Mouse (Mus musculus) liver, embryonic 14.5 days (tissue): Measurements from ENCODE around the gene Fgfr2. TPM values are rescaled to one million over a fixed set of nuclear protein-coding genes. Genes with fewer than 3 reads are reported as not detected.

ENCODE experiments used
- ATAC-seq: fragments of 200-750 bp; cut with Nextera tagmentation; 2 replicates; pipeline ENCODE4 v1.8.0; 2017; ENCODE audit warnings: moderate number of reproducible peaks, mild to moderate bottlenecking, moderate library complexity; ENCODE audit not compliant: insufficient read depth
- DNase-seq, 3 experiments: peaks; one replicate each; pipeline ENCODE4 v3.0.0-alpha.2; 2012 to 2013; ENCODE audit warnings: low read depth in 3 of 3, low spot score in 3 of 3
- H3K27ac ChIP-seq: fragments of 300-500 bp; sonication (generic); 2 replicates; pipeline ENCODE4 v1.5.1; 2014; ENCODE audit warnings: moderate library complexity, mild to moderate bottlenecking, control low read depth, inconsistent platforms
- H3K27me3 ChIP-seq: fragments of 300-500 bp; sonication (generic); 2 replicates; pipeline ENCODE4 v1.6.1; 2014; ENCODE audit warnings: mild to moderate bottlenecking, low read length, moderate library complexity; ENCODE audit not compliant: control insufficient read depth, insufficient read depth
- H3K36me3 ChIP-seq: fragments of 300-500 bp; sonication (generic); replicated peaks from 2 replicates; pipeline ENCODE4 v1.6.1; 2014; ENCODE audit warnings: low read depth; ENCODE audit not compliant: control insufficient read depth, insufficient read depth
- H3K4me1 ChIP-seq, 2 experiments: fragments of 200-500 bp in 1 of 2; fragments of 300-500 bp in 1 of 2; sonication (generic) in 1 of 2; replicated peaks; 2 replicates each; pipeline ENCODE4 v1.6.1; 2012 to 2014; ENCODE audit warnings: antibody characterized with exemption in 1 of 2, inconsistent platforms in 1 of 2, low read length in 1 of 2; ENCODE audit not compliant: control insufficient read depth in 2 of 2, insufficient read depth in 2 of 2
- H3K4me2 ChIP-seq: fragments of 300-500 bp; sonication (generic); 2 replicates; pipeline ENCODE4 v1.6.1; 2014; ENCODE audit warnings: low read depth, mild to moderate bottlenecking, control low read depth, moderate library complexity
- H3K4me3 ChIP-seq, 2 experiments: fragments of 200-500 bp in 1 of 2; fragments of 300-500 bp in 1 of 2; sonication (generic) in 1 of 2; 2 replicates each; pipeline ENCODE4 v1.5.1; 2012 to 2014; ENCODE audit warnings: low read depth in 2 of 2, low read length in 2 of 2, mild to moderate bottlenecking in 2 of 2, control low read depth in 1 of 2, inconsistent platforms in 1 of 2, moderate library complexity in 1 of 2; ENCODE audit not compliant: insufficient read depth in 1 of 2
- H3K9ac ChIP-seq: fragments of 300-500 bp; sonication (generic); replicated peaks from 2 replicates; pipeline ENCODE4 v1.6.1; 2014; ENCODE audit warnings: mild to moderate bottlenecking, control low read depth, moderate library complexity
- H3K9me3 ChIP-seq: fragments of 300-500 bp; sonication (generic); 2 replicates; pipeline ENCODE4 v1.6.1; 2016; ENCODE audit warnings: low read length, mixed read lengths; ENCODE audit not compliant: control insufficient read depth
- CTCF ChIP-seq: IDR thresholded peaks from 2 replicates; pipeline ENCODE4 v1.5.1; 2016; ENCODE audit warnings: antibody characterized with exemption, low read depth, control low read depth
- EP300 ChIP-seq: IDR thresholded peaks from 2 replicates; pipeline ENCODE4 v1.6.1; 2016; ENCODE audit warnings: antibody characterized with exemption, low read depth
- WGBS: fragments of 180-500 bp; shearing (Covaris S2); extraction: QIAGEN DNeasy Blood & Tissue Kit; methylation state at CpG from one replicate; pipeline ENCODE4 v1.1.7; 2014; ENCODE audit not compliant: insufficient replicate concordance; 5-methylcytosine and 5-hydroxymethylcytosine counted together
- polyA plus RNA-seq, 2 experiments: library from polyadenylated mRNA; depleted of rRNA in 1 of 2; stranded (reverse) in 1 of 2; unstranded in 1 of 2; fragments of >200 nt; fragmentation: Nextera tagmentation in 1 of 2; extraction: Ambion mirVana in 1 of 2; gene quantifications; 2 replicates each; pipeline versions ENCODE4 v1.2.1 to v1.2.3; 2012 to 2014

Gene Fgfr2
- polyA plus RNA-seq, 2 experiments: 7.9 to 8.8 TPM

DNA sequence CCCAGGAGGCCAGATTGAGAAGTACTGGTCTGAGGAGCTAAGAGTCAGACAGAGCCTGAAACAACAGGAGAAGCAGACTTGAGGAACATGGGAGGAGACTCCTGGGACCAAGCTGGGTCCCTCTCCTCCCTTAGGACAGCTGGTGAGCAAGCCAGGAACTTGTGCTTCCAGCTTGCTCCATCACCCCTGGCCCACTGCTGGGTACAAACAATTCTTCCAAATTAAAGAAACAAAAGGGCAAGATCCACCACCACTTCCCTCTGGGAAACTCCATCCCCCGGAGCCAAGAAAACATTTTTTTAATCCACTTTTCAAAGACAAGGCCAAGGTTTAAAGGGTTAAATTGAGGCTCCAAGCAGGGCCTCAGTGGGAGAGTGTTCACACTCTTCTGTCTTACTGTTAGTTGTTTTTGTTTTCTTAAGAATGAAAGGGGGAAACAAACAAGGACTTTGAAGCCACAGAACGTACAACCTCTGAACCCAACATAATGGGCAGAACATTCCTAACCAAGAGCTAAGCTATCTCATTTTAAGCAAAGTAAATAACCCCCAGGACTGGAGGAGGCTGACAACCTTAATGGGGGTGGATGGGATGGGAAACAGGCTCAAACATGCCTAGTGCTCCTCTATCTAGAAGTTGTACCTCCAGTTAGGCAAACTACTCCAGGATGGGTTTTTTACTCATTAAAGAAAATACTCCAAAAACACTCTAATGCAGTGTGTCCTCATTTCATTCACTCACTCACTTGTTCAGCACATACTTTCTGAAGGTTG is 849.2 kb downstream of the Fgfr2 start:
- no peak for DNase-seq
- ATAC-seq: no peak
- H3K27ac ChIP-seq: no peak overlapping the region
- H3K9ac ChIP-seq: no peak overlapping the region
- no peaks in the 10 kb centered on the region for H3K27me3 ChIP-seq
- no peak overlapping the region for H3K4me2 ChIP-seq
- TF ChIP-seq CTCF (no peak), EP300 (no peak)
- peaks cover 0 to 6% of the 10 kb centered on the region in 2 experiments; a peak in 2 of 4 replicates for H3K4me1 ChIP-seq
- H3K36me3 ChIP-seq: no peaks in the 10 kb centered on the region
- H3K4me3 ChIP-seq: no peak overlapping the region
- 65% methylated on average over 2 of the region's 2 CpGs for WGBS
- no peaks in the 10 kb centered on the region for H3K9me3 ChIP-seq

- no peak for DNase-seq
- no peaks in the 10 kb centered on the region for H3K9me3 ChIP-seq
- no peak for ATAC-seq
- H3K36me3 ChIP-seq: no peaks in the 10 kb centered on the region
- no peak overlapping the region for H3K4me3 ChIP-seq
- no peaks in the 10 kb centered on the region for H3K27me3 ChIP-seq
- TF ChIP-seq CTCF (no peak), EP300 (no peak)
- 77% methylated on average over 5 of the region's 5 CpGs for WGBS
- peaks cover 0 to 2% of the 10 kb centered on the region in 2 experiments; a peak in 2 of 4 replicates for H3K4me1 ChIP-seq
- H3K4me2 ChIP-seq: no peak overlapping the region
- no peak overlapping the region for H3K27ac ChIP-seq
- H3K9ac ChIP-seq: no peak overlapping the region
Measured at GRCm38 (mm10) chr7:132272984-132273383, 850.2 kb downstream of the Fgfr2 start.

GRCm38 (mm10) chr7:132270364-132270763 is 852.8 kb downstream of the Fgfr2 start:
- H3K4me2 ChIP-seq: no peak overlapping the region
- TF ChIP-seq CTCF (no peak), EP300 (no peak)
- no peak overlapping the region for H3K4me3 ChIP-seq
- 63% methylated on average over 8 of the region's 8 CpGs for WGBS
- H3K27ac ChIP-seq: no peak overlapping the region
- no peaks in the 10 kb centered on the region for H3K4me1 ChIP-seq
- no peaks in the 10 kb centered on the region; the same call in 1 of the 2 replicates for H3K36me3 ChIP-seq
- H3K9me3 ChIP-seq: no peaks in the 10 kb centered on the region
- no peak for ATAC-seq
- H3K9ac ChIP-seq: no peak overlapping the region
- no peaks in the 10 kb centered on the region for H3K27me3 ChIP-seq
- DNase-seq: no peak

DNA sequence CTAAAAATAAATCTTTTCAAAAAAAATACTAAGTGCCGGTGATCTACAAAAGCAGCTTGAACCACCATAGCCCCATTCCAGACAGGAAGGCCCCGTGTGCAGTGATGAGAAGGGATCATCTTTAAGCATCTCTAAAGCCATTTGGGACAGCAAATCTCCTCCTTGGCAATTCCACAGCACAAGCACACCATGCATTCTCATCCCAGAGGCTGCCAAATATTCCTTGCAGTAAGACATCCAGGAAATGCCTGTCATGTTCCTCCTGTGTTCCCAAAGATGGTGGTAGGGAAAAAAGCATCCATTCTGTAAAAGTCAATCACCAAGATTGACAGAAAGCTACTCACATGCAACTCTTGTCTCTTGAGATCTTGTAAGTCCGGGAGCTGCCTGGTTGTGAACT is 853.5 kb downstream of the Fgfr2 start:
- H3K27me3 ChIP-seq: no peaks in the 10 kb centered on the region
- H3K36me3 ChIP-seq: no peaks in the 10 kb centered on the region; the same call in 1 of the 2 replicates
- ATAC-seq (no peak), DNase-seq (no peak)
- H3K4me2 ChIP-seq: no peak overlapping the region
- TF ChIP-seq EP300 (no peak), CTCF (no peak)
- H3K4me1 ChIP-seq: no peaks in the 10 kb centered on the region
- H3K4me3 ChIP-seq: no peak overlapping the region
- no peak overlapping the region for H3K9ac ChIP-seq
- H3K27ac ChIP-seq: no peak overlapping the region
- no peaks in the 10 kb centered on the region for H3K9me3 ChIP-seq
- WGBS: 74% methylated on average over 3 of the region's 3 CpGs

DNA sequence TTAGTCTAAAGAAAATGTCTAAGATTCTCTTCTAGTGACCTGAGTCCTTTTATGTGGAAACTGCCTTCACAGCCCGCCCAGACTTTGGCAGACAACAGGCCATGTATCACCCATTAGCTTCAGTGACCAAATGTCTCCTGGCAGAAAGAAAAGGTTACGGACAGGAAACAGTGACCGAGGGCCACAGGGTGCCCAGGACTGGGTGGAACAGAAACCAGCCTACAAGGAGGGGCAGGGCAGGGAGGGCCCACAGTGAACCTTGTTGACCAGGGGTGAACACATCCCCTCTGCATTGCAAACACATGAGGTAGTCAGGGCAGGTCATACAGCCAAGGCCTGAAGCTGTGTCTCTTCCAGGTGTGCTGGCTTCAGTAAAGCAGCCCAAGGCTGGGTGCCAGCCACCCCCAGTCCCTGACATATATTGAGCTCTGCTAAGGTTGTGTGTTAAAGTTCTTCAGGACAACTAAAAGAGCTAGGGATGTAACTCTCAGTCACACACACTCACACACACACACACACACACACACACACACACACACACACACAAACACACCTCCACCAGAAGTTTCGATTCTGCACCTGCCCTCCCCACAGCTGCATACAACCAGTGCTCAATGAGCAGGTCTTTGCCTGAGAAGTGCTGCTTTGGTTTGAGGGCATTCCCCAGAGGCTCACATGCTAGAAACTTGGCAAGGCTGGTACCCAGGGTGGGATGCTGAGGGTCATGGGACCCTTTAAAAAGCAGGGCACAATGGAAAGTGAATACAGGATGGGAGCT is 855.2 kb downstream of the Fgfr2 start:
- Histone ChIP-seq H3K4me3 (no peak overlapping the region), H3K27ac (no peak overlapping the region), H3K36me3 (no peaks in the 10 kb centered on the region; the same call in 1 of the 2 replicates), H3K27me3 (no peaks in the 10 kb centered on the region), H3K9me3 (no peaks in the 10 kb centered on the region), H3K4me2 (no peak overlapping the region), H3K9ac (no peak overlapping the region), H3K4me1 (peaks cover 0 to 4% of the 10 kb centered on the region in 2 experiments; a peak in 3 of 4 replicates)
- DNase-seq: no peak
- ATAC-seq: no peak
- TF ChIP-seq EP300: no peak
- no peak for TF ChIP-seq CTCF
- WGBS: 55% methylated on average over 4 of the region's 4 CpGs
